Mouse (Mus musculus) megakaryocyte, adult 5-6 weeks (primary cell): ENCODE results near the gene Gpr180. TPM values are rescaled to one million over a fixed set of nuclear protein-coding genes. Genes with fewer than 3 reads are reported as not detected.
A peak's percentile ranks its signal among the peaks of the same experiment; 100 is the strongest.
"Not testable (repeated sequence)": the region's sequence is repeated elsewhere in the genome, so short reads cannot be mapped to it uniquely, and the experiment has no call there.

Source experiments
- ATAC-seq: 2 replicates; pipeline ENCODE4 v1.8.0; 2016; ENCODE audit warnings: mild to moderate bottlenecking, inconsistent platforms; ENCODE audit not compliant: poor library complexity, severe bottlenecking
- total RNA-seq, 2 experiments: library from RNA; stranded (forward) in 1 of 2; stranded (reverse) in 1 of 2; fragments of 153-499, 151-499 nt in 1 of 2; fragments of 221-1000, 200-1000 nt in 1 of 2; gene quantifications; 2 replicates each; pipeline versions ENCODE4 v1.2.3 to v1.2.4; 2015 to 2017

Gene Gpr180
- total RNA-seq, 2 experiments from 2014 or later, result 7.2 to 10.8 TPM

DNA sequence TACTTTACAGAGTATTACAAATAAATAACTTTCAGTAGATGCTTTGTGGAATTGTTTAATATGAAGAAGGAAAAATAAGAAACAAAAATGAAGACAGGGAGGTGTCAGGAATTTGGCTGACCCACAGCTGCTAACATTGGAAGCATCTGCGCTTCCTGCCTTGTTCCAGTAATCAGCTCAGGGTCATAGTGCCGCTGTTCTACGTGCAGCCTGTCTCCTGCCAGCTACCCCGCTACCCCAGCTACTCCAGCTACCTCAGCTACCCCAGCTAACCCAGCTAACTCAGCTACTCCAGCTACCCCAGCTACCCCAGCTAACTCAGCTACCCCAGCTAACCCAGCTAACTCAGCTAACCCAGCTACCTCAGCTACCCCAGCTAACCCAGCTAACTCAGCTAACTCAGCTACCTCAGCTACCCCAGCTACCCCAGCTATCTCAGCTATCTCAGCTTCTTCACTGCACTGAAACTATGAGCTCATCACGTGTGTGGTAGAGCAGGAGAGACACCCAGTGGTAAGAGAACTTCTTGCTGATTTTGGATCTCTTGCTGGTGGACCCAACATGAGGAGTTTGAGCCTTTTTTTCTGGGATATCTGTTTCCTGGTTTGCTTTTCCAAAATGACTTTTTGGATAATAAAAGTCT lies 14.8 kb downstream of the Gpr180 start:
- ATAC-seq, result peak; percentile 62

DNA sequence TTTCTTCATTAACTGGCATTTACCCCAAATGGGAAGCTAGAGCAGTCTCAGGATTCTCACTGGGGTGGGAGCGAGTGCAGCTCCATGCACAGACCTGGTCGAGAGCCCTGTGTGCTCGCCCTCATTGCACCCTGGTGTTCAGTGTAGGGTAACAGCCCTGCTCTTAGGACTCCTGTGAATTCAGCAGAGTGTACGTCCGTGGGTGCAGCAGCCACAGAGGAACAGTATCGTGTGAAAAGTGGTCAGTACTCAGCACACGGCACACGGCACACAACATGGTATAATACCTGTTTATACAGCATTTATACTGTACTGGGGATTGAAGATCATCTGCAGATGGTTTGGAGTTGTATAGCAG lies 15.3 kb downstream of the Gpr180 start:
- ATAC-seq, result no peak

DNA sequence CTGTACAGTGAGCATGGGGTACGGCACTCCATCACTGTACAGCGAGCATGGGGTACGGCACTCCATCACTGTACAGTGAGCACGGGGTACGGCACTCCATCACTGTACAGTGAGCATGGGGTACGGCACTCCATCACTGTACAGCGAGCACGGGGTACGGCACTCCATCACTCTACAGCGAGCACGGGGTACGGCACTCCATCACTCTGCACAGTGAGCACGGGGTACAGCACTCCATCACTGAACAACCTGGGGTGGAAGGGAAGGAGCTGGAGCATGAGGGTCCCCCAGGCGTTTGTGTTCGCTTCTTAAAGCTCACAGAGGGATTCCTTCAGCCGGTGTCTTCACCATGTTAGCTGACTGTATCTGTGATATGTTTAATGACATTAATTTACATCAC lies 19.1 kb downstream of the Gpr180 start:
- ATAC-seq, result not testable (repeated sequence)

DNA sequence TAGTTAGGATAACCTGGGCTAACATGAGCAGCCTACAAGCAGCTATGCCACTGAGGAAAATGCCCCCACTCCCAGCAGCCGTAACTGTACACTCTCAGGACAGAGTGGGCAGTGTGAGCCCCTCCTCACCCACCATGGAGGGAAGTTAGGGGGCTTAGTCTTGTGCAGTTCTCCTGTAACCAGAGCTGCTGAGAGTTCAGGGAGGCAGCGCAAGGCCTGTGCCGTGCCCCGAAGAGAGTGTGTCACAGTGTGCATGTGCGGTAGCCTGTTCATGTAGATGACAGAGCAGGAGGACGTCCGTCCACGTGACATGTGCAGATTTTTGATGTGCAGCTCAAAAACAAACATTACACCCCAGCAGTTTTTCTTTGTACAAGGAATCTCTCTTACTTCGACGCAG lies 19.8 kb downstream of the Gpr180 start:
- no peak for ATAC-seq

DNA sequence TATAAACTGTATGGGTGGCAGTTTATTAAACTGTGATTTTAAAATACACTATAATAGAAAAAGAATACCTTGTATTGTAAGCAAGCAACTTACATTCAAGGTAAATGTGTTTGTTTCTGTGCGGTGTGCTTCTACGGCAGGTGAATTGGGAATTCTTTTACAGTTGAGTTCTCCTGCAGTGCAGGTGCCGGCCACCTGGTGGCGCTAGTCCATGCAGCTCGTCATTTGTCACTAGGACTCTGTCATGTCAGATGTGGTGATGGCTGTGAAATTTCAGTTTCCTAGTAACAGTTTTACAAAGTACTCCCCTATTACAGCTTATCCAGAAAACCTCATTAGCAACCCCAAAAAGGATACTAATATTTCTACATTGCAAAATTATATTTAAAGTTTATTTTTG lies 20.2 kb downstream of the Gpr180 start:
- peak; percentile 88 for ATAC-seq

DNA sequence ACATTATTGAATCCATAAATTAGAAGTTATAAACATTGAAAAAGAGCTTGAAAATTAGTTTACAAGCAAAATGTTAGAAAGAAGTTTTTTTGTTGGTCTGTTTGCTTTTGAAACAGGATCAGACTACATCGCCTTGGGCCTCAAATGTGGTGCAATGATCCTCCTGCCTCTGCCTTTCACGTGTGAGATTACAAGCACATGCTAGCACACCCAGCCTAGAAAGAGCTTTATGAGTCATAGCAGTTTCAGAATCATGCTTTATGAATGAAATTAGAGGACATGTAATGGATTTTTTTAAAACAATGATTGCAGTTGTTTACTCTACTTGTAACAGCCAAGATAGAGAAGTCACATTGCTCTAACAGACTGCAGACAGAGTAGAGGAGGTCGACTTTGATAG lies 24.8 kb downstream of the Gpr180 start:
- ATAC-seq, result no peak

DNA sequence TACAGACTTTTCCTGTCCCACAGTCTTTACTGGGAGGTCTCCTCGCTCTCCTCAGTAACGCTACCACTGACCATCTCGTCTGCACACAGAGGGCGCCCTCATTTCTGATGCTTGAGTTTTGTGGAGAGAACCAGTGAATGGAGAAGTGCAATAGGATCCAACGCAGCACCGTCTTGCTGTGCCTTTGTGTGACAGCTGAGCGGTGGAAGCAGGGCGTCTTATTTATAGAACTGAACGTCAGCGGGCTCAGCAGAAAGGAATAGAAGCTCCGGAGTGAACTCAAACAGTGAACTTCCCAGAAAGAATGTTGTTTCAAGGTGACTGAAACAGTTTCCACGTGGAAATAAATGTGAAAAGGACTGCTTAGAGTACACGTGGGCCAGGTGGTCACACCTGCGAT lies 25.7 kb downstream of the Gpr180 start:
- ATAC-seq, result no peak

DNA sequence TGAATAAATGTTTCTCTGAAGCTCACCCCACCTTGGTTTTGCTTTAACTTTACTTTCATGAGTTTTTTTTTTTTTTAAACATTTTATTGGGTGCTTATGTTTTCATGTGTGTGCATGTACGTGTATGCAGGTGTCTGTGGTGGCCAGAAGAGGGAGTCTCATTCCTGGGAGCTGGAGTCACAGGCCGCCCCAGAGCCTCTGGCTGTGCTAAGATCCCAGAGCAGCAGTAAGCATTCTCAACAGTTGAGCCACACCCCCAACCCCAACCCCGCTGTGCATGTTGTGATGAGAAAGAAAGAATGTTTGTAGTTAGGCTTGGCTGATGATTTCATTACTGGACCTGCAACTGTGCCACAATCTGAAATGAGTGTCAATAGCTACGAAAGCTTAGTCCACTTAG lies 31.8 kb downstream of the Gpr180 start:
- ATAC-seq, result no peak

DNA sequence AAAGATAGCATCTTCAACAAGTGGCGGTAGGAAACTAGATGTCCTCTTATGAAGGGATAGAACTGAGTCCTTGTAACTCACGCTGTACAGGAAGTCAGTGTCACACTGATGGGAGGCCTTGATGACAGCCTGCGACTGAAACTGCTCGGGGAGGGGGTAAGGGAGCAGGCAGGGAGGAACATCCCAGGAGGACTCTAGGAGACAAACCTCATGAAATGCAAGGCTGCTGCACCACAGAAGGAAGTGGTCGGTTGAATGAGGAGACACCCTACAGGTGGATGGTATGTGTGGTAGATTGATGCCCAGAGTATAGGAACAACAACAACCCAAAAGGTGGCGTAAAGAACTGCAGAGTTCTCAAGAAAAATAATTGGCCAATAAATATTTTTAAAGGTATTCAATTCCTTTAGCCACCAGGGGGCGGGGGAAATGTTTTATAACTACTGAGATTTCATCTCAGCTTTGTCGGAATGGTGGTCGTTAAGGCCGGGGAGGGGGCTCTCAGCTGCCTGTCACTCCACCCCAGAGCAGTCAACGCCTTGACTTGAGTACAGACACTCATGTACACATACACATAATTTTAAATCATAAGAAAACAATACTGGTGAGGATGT lies 36.7 kb downstream of the Gpr180 start:
- ATAC-seq, result no peak

DNA sequence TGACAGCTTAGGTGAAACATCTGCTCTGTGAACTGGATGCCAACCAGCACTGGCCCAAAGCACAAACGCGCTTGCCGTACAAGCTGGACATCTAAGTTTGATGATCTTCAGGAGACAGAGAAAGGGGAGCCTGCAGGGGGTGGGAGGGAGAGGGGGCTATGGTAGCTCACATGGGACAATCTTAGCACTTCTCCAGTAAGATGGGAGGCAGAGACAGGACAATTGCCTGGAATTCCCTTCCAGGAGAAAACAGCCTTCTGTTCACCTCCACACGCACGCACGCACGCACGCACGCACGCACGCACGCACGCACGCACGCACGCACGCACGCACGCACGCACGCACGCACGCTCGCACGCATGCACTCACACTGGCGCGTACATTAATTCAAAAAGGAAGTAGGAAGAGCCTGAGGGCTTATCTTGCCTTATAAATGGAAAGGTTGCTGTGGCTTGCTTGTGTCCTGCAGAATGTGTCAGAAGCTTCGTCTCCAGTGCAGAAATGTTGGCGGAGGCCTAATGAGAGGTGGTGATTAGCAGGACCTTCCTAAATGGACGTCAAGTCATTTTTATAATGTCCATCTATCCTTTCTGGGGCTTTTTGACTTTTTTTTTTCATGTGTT lies 38.2 kb downstream of the Gpr180 start:
- no peak for ATAC-seq

DNA sequence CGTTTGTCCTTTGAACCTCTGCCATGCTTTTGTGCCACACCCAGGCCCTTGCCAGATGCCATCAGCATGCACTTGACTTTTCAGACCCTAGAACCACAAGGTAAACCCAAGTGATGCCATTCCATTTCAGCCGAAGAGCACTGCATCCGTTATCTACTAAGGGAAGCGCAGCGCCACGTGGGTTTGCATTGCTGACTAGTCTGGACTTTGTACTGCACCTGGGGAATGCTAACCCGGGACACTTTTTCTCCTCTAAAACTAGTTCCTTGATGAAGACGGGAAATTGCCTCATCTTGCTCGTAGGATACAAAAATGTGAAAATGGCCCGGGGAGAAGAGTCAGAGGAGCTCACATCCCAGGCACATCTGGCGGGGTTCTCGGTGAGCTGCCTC lies 38.7 kb downstream of the Gpr180 start:
- no peak for ATAC-seq

DNA sequence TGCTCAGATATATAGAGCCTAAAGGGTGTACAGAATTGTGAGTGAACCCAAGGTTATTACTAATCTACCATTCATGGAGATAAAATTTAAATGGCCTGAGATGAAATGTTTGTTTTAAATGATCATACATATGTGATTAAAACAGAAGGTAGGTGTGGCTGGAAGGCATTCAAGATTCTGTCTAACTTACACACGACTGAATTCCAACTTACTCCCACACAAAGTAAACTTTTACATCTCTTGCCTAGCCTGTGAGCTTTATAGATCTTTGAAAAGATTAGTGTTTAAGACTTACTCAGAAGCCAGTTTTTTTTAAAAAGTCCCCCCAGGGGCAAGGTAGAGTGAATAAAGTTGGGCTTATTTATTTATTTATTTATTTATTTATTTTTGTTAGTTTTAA lies 42.3 kb downstream of the Gpr180 start:
- ATAC-seq, result no peak

DNA sequence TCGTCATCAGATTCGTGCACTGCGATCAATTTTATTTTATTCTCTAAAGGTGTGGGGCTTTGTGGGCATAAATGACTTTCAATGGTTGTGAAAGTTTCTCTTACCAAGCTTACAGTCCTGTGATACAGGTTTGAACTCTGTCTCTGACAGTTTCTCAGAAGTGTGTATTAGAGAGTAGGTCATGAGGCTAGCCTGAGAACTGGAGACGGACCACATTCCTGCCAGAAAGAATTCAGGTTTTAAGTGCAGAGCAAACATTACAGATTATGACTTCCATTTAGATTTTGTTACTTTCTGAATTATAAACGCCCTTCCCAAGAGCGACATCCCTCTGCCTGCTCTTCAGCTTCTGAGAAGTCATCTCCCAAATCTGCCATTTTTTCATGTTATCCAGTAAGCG lies 42.7 kb downstream of the Gpr180 start:
- ATAC-seq, result no peak

DNA sequence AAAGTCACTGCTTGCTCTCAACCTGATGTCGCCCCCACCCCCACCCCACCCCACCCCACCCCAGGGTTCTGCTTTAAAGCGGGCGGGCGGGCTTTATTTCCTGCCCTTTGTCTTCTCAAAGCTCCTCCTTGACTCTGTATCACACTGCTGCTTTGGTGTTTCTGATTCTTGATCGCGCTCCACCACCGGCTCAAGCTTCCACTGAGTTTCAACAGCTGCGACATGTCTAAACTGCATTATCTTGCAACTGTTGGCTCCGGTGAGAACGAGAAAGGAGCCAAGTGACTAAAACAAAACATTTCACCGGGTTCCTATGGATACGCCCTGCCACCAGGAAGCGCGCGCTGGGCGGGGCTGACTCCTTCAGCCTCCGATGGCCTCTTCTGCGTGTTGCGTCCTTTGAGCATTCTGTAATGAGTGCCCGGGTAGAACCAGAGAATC lies 43.2 kb downstream of the Gpr180 start:
- peak; percentile 95 for ATAC-seq

DNA sequence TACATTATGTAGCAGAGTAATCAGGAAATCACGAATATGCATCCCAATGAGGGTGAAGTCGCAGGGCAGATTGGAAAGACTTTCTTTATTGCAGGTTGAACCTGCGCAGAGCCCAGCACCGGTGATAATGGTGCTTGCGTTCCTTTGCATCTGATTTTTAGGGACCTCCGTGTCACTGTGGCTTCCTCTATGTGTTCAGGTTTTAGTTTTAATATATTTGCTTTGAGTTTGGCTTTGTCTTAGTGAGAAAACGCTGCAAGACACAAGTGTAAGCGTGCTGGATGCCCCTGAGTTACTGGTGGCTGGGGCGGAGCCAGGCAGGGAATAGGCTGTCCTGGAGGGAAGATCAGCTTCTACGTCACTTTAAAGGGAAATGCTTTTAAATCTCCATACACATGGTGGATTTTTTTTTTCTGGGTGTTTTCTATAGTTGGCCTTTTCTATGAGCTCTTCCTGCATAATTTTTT lies 43.8 kb downstream of the Gpr180 start:
- peak; percentile 44 for ATAC-seq

DNA sequence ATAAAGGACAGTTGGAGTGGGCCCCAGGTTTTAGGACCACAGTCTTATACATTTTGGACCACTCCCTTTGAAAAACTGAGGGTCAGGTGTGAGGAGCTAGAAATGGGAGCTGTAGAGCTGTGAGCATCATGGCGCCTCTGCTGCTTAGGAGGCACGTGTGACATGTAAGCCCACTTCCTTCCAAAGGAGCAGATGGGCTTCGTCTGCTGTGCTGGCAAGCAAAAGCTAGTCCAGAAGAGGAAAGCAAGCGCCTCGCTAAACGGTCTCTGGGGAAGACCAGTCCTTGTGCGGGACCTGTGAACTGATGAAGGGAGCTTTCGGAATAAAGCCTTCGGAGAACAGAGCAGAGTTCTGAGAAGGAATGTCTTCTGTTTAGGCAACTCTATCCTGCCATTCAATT lies 54.5 kb downstream of the Gpr180 start:
- ATAC-seq, result no peak

DNA sequence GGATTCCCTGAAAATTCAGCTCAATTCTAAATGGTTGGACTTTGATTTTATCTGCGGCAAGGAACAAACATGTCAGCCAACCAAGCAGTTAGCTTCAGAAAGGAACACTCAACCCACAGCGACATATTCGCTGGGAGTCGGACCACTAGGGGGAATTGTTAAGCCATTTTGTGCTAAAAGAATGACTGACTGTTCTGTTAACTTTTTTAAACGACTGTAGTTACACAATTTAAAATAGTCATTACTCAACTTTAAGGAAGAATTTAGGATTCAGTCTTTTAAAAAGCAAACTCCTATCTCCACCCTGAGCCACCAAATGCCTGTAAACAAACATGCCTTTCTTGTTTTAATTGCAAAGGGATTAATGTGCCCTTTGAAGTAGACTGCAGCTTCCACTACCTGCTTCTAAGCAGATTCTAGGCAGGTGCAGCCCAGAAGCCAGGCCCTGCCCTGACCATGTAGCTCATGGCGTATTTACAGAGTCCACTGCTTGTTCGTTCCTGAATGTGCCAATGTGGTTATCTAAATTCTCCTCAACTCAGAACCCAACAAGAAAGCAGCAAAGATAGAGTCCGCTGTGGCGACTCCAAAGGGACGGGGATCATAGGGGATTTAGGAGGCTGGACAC lies 56.2 kb downstream of the Gpr180 start:
- ATAC-seq, result no peak

DNA sequence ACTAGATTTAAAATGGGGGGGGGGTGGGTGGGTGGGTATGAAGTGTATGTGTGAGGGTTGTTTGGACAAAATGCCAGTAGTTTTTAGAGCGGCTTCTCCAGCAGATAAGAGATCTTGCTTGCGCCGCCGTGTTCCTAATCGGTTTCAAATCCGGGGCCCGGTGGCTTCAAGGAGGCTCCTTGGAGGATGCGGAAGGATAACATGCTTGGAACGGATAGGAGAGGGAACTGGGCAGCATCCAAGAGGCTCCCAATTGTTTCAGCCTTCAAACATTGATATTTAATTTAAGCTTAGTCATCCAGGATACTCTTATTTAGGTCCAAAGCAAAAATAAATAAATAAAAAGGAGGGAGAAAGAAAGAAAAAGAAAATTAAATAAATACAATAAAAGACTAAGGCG lies 56.7 kb downstream of the Gpr180 start:
- no peak for ATAC-seq

DNA sequence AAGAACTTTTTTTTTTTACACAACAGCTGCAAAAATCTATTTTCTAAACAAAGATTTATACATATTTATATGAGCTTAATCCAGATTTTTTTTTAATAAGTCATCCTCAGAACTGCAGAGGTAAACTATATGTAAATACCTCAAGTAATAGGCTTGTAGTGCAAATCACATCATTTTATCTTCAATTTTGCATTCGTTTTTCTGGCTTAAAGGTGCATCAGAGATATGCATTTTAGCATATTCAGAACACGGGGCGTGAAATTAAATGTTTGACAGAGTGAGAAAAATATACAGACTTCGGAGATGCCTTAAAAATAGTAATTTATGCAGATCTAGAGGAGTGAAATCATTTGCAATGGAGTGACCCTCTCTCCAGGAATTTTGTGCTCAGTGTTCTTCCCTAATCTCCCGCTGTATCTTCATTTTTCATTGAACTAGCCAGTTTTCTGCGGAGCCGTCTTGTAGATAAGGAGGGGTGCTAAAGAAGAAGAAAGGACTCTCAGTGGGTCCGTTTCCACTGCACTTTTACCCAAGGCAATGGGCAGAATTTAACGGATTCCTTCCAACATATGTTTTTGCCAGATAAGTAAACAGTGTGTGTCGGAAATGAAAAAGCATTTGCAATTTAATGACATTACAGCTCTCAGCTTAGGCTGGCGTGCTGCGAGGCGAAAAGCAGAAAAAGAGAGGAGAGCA lies 57.4 kb downstream of the Gpr180 start:
- no peak for ATAC-seq

DNA sequence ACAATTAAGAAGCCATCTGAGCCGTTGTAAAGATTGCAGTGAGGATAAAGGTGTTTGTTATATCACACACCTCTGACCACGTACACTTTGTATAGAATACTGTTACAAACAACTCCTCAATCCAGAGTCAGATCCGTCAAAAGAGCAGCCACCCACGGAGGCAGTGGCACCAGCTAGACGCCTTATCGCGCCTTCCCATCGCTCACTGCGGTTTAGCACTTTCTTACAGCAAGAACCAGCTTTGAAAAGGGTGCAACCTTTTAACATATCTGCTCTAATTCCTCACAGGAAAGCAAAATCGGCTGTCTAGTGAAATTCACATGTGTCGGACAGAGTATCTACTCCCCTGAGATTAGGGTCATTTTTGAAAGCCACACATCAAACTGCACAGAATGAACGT lies 60.1 kb downstream of the Gpr180 start:
- no peak for ATAC-seq

DNA sequence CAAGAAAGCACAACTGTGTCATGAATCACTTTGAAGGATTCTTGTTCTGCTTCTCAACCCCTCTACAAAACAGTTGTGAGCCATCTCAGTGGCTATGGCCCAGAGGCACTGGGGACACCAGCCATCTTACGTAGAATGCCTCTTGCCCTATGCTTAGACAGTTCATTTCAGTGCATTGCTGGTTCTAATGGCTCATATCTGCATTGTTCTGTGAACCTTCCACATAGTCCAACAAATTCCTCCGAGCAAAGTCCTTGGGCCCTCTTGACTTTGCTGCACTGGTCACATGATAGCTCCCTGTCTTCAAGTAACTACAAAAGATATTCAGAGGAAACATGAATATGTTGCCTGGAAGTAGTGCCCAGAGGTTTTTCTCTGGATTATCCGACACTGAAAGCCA lies 63.8 kb downstream of the Gpr180 start:
- no peak for ATAC-seq
